Mouse (Mus musculus) kidney, embryonic 14.5 days (tissue): Measurements from ENCODE around the gene Gdf7. TPM values are rescaled to one million over a fixed set of nuclear protein-coding genes. Genes with fewer than 3 reads are reported as not detected.

Experiments
- ATAC-seq: fragments of 200-750 bp; cut with Nextera tagmentation; 2 replicates; pipeline ENCODE4 v1.8.0; 2017; ENCODE audit warnings: moderate number of reproducible peaks, mild to moderate bottlenecking, moderate TSS enrichment, moderate library complexity; ENCODE audit not compliant: low FRiP score, low TSS enrichment
- H3K27ac ChIP-seq: fragments of 300-500 bp; sonication (generic); 2 replicates; pipeline ENCODE4 v1.5.1; 2014; ENCODE audit warnings: low read depth, mild to moderate bottlenecking, low read length, moderate library complexity, mixed read lengths
- H3K27me3 ChIP-seq: fragments of 300-500 bp; sonication (generic); 2 replicates; pipeline ENCODE4 v1.6.1; 2014; ENCODE audit warnings: mild to moderate bottlenecking, low read length; ENCODE audit not compliant: control insufficient read depth, insufficient read depth
- H3K36me3 ChIP-seq: fragments of 300-500 bp; sonication (generic); 2 replicates; pipeline ENCODE4 v1.6.1; 2014; ENCODE audit warnings: low read length, mixed read lengths; ENCODE audit not compliant: control insufficient read depth, insufficient read depth
- H3K4me1 ChIP-seq: fragments of 300-500 bp; sonication (generic); 2 replicates; pipeline ENCODE4 v1.6.1; 2014; ENCODE audit warnings: low read length, mixed read lengths; ENCODE audit not compliant: control insufficient read depth, insufficient read depth
- H3K4me2 ChIP-seq: fragments of 300-500 bp; sonication (generic); replicated peaks from 2 replicates; pipeline ENCODE4 v1.6.1; 2014; ENCODE audit warnings: low read depth, mild to moderate bottlenecking, low read length
- H3K4me3 ChIP-seq: fragments of 300-500 bp; sonication (generic); 2 replicates; pipeline ENCODE4 v1.5.1; 2014; ENCODE audit warnings: mild to moderate bottlenecking, low read length
- H3K9ac ChIP-seq: fragments of 300-500 bp; sonication (generic); 2 replicates; pipeline ENCODE4 v1.6.1; 2014; ENCODE audit warnings: low read depth, mild to moderate bottlenecking, low read length, moderate library complexity
- H3K9me3 ChIP-seq: fragments of 300-500 bp; sonication (generic); 2 replicates; pipeline ENCODE4 v1.6.1; 2016; ENCODE audit warnings: low read length; ENCODE audit not compliant: control insufficient read depth
- WGBS: fragments of 180-500 bp; shearing (Covaris S2); extraction: QIAGEN DNeasy Blood & Tissue Kit; methylation state at CpG from one replicate; pipeline ENCODE4 v1.1.7; 2014; 5-methylcytosine and 5-hydroxymethylcytosine counted together
- polyA plus RNA-seq: library from polyadenylated mRNA; unstranded; fragments of >200 nt; fragmentation: Nextera tagmentation; extraction: Ambion mirVana; gene quantifications from 2 replicates; pipeline ENCODE4 v1.2.1, GENCODE M21; 2014

Gene Gdf7
- polyA plus RNA-seq, 1 experiment from 2014 or later: 1.3 TPM

DNA sequence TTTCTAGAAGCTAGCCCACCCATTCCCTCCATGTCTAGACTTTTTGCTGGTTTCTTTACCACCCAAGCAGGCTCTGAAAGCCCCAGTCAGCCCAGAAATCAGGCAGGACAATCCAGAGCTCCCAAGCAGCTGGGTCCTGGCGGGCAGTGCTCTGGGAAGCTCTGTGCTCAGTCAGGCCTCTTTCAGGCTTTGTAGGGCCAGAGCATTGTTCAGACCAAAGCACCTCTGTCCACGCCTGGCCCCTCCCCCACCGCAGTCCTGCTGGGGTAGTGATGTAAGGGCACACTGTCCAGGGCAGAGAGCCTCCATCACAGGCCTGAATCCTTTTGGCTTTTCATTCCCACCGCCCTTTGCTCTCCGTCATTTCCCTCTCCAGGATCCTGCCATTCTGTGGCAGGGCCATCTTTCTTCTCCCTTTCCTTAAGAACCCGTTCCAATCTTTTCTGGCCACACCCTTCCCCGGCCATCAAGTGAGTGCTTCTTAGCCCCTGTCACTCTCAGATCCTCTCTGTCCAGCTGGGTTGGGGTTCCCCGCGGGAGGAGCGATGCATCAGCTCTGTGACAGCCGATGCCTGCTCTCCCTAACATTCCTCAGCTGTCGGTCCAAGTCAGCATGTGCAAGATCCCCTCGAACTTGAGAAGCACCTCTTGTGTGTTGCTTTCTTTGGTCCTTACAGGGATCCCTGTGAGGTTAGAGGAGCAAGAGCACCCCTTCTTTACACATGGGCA is 38.0 kb upstream of the Gdf7 start:
- Histone ChIP-seq H3K27ac (no peak overlapping the region), H3K36me3 (peaks cover 33% of the 10 kb centered on the region; the same call in 1 of the 2 replicates), H3K4me3 (no peak overlapping the region), H3K9ac (no peak overlapping the region), H3K27me3 (no peaks in the 10 kb centered on the region), H3K4me2 (no peak overlapping the region), H3K9me3 (no peaks in the 10 kb centered on the region), H3K4me1 (peaks cover 6% of the 10 kb centered on the region; the same call in 1 of the 2 replicates)
- WGBS: 48% methylated on average over 13 of the region's 13 CpGs
- ATAC-seq: no peak; the same call in 1 of the 2 replicates

DNA sequence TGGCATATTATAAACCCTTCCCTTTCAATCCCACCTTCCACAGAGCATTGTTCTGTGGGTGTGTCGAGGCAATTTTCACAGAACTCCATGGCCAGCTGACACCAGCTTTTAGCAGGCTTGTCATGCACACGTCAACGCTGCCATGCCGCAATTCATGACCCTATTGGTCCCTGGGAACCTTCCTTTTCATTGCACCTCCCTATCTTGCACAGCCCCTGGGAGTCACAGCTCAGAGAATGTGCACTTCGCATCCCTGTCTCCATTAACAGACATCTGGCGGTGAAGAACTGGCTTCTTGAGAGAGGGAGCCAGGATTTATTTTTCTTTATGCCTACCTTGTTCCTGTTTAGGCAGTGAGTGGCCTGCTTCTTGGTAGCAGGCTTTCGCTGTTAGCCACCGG is 37.2 kb upstream of the Gdf7 start:
- H3K9ac ChIP-seq: no peak overlapping the region
- no peaks in the 10 kb centered on the region for H3K9me3 ChIP-seq
- H3K27me3 ChIP-seq: no peaks in the 10 kb centered on the region
- H3K4me2 ChIP-seq: no peak overlapping the region
- 88% methylated on average over 8 of the region's 8 CpGs for WGBS
- no peak for ATAC-seq
- 0 out of 2 replicates have a peak, but pooled peaks cover 4% of the 10 kb centered on the region for H3K4me1 ChIP-seq
- peaks cover 33% of the 10 kb centered on the region; the same call in 1 of the 2 replicates for H3K36me3 ChIP-seq
- no peak overlapping the region for H3K27ac ChIP-seq
- H3K4me3 ChIP-seq: no peak overlapping the region

DNA sequence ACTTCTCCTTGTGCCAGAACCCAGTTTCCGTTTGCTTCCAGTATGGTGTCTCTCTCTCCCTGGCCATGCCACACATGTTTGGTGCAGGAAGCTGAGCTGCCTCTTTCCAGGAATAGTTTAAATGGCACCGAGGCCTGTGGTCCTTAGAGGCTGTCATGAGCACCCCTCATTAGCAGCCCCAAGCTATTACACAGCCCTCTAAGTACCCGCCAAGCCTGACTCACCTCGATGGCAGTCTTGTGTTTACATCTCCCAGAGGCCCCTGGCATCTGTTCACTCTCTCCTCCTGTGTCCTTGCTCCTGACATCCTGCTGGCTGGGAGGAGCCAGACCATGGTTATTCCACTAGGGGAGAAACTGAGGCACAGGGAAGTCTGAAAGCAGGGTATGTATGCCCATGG is 36.7 kb upstream of the Gdf7 start:
- Histone ChIP-seq H3K36me3 (peaks cover 33% of the 10 kb centered on the region; the same call in 1 of the 2 replicates), H3K4me1 (0 out of 2 replicates have a peak, but pooled peaks cover 4% of the 10 kb centered on the region), H3K27me3 (no peaks in the 10 kb centered on the region), H3K4me3 (no peak overlapping the region), H3K27ac (no peak overlapping the region), H3K9ac (no peak overlapping the region), H3K9me3 (no peaks in the 10 kb centered on the region), H3K4me2 (no peak overlapping the region)
- no peak for ATAC-seq
- WGBS: 54% methylated on average over 4 of the region's 4 CpGs

DNA sequence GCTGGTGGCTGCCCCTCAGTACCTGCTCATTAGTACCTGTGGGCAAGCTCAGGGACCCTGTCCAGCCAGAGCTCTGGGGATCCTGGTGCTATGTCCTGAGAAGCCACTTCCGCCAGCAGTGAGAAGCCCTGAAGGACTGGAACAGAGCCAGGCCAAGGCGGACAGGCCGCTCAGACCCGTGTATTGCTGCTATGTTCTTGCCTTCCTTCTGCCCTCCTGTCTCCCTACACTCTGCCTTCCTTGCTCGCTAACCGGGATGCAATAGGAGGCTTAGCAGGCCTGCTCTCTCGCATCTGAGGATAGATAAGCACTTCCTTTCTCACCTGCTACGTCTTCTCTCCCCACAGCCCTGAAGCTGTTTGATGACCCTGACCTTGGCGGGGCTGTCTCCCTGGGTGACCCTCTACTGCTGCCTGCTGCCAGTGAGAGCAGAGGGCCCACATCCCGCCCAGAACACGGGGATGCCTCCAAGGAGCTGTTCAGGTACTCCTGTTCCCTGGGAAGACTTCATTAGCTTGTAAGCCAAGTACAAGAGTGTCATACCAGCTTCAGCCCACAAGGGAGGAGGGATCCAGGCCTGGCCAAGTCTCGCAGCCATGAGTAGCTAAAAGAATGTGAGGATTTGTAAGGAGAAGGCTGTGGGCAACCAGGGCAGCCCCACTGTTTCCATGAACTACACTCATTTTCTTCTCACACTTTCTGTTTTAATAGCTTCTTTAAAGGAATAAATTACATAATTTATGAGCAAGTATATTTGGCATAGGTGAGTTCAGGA is 35.7 kb upstream of the Gdf7 start:
- 74% methylated on average over 12 of the region's 12 CpGs for WGBS
- Histone ChIP-seq H3K4me1 (peaks cover 4% of the 10 kb centered on the region; the same call in 1 of the 2 replicates), H3K4me2 (no peak overlapping the region), H3K4me3 (no peak overlapping the region), H3K9ac (no peak overlapping the region), H3K27me3 (no peaks in the 10 kb centered on the region), H3K9me3 (no peaks in the 10 kb centered on the region), H3K27ac (no peak overlapping the region), H3K36me3 (peaks cover 31% of the 10 kb centered on the region; the same call in 1 of the 2 replicates)
- ATAC-seq: no peak

DNA sequence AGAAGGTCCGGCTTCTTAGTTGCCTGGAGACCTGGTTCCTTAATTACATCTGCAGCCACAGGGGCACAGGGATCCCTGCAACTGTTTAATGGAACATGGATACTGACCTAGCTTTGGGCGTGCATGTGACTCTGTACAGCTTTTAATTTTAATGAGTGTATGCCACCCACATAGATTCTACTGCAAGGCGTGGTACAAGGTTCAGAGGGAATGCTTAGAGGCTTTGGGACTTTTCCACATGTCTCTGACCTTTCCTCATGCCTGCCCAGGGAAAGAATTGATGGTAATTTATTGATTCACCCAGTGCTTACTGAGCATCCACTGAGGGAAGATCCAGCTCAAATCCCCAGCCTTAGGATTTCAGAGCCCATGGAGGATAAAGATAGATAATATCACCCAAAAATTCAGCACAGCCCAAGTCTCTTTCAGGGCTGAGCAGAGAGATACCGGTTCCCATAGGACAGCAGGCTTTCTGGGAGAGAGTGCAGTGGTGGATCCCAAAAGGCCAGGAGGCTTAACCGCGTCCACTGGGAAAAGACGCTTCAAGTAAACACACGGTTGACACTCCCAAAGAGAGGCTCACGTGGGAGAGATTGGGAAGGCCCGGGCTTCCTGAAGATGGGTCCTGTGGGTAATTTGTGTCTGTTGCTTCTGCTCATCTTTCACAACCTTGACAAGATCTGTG is 35.0 kb upstream of the Gdf7 start:
- no peak overlapping the region for H3K9ac ChIP-seq
- no peak for ATAC-seq
- no peaks in the 10 kb centered on the region for H3K9me3 ChIP-seq
- peaks cover 24% of the 10 kb centered on the region; the same call in 1 of the 2 replicates for H3K36me3 ChIP-seq
- H3K4me3 ChIP-seq: no peak overlapping the region
- no peak overlapping the region for H3K4me2 ChIP-seq
- 83% methylated on average over 10 of the region's 10 CpGs for WGBS
- H3K4me1 ChIP-seq: peaks cover 9% of the 10 kb centered on the region
- no peaks in the 10 kb centered on the region for H3K27me3 ChIP-seq
- no peak overlapping the region for H3K27ac ChIP-seq

DNA sequence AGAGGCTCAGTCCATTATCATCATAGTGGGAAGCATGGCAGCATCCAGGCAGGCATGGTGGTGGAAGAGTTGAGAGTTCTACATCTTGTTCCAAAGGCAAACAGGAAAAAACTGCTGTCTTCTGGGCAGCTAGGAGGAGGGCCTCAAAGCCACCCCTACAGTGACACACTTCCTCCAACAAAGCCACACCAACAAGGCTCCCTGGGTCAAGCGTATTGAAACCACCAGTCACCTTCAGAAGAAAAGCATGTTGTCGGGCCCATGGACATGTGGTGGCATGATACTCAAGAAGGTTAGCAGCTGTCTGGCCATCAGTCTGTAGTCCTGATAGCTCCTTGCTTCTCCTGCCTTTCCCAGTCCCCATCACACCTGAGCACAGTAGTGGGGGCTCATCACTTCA is 33.7 kb upstream of the Gdf7 start:
- no peaks in the 10 kb centered on the region for H3K9me3 ChIP-seq
- no peak for ATAC-seq
- WGBS: 86% methylated on average over 2 of the region's 2 CpGs
- no peak overlapping the region for H3K4me3 ChIP-seq
- no peak overlapping the region for H3K9ac ChIP-seq
- no peak overlapping the region for H3K27ac ChIP-seq
- H3K27me3 ChIP-seq: no peaks in the 10 kb centered on the region
- no peak overlapping the region for H3K4me2 ChIP-seq
- H3K4me1 ChIP-seq: peaks cover 15% of the 10 kb centered on the region
- peaks cover 24% of the 10 kb centered on the region; the same call in 1 of the 2 replicates for H3K36me3 ChIP-seq

DNA sequence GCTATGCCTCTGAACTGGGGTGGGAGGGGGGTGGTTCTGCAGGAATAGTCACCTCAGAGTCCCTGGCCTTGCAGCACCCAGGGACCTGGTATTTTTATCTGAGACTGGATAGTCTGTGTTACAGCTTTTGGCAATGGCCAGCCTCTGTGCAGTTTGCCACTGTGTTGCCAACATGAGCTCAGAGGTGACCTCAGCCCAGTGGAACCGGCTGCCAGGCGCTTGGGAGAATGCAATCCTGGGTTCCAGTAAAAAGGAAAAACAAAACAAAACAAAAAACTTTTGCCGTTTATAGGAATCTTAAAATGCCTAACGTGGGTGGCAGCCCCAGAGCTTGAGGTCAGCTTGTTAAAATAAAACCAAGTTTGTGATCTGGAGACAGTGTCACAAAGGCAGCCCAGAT is 32.5 kb upstream of the Gdf7 start:
- Histone ChIP-seq H3K9ac (no peak overlapping the region), H3K9me3 (no peaks in the 10 kb centered on the region), H3K4me1 (peaks cover 12% of the 10 kb centered on the region), H3K27ac (no peak overlapping the region), H3K4me2 (no peak overlapping the region), H3K4me3 (no peak overlapping the region), H3K27me3 (no peaks in the 10 kb centered on the region), H3K36me3 (peaks cover 24% of the 10 kb centered on the region; the same call in 1 of the 2 replicates)
- ATAC-seq: no peak
- 77% methylated on average over 4 of the region's 4 CpGs for WGBS

DNA sequence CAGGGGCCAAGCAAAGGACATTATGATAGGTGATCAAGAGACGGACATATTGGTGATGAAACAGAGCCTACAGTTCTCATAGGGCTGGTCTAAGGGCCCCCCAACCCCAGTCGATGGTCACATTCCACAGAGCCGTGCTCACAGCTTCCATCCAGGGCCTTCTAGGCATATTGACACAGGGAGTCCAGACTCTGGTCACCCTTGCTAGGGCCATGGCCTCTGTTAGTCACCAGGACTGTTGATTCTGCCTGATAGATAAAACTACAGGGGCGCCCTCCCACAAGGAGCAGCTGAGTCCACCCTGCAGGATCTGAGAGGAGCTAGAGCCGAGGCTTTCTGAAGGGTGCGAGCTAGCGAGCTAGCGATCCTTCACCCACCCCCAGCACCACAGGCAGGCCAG is 31.9 kb upstream of the Gdf7 start:
- ATAC-seq: no peak
- no peak overlapping the region for H3K4me2 ChIP-seq
- peaks cover 20% of the 10 kb centered on the region; the same call in 1 of the 2 replicates for H3K36me3 ChIP-seq
- no peak overlapping the region for H3K9ac ChIP-seq
- H3K27me3 ChIP-seq: no peaks in the 10 kb centered on the region
- peaks cover 12% of the 10 kb centered on the region for H3K4me1 ChIP-seq
- 91% methylated on average over 8 of the region's 8 CpGs for WGBS
- H3K9me3 ChIP-seq: no peaks in the 10 kb centered on the region
- no peak overlapping the region for H3K4me3 ChIP-seq
- no peak overlapping the region for H3K27ac ChIP-seq
